Mouse (Mus musculus) ovary, postnatal 14 days (tissue): ENCODE measurements around the gene Zbtb38.

ENCODE experiments used
- DNase-seq: peaks from one replicate; pipeline ENCODE4 v3.0.0; 2022; ENCODE audit warnings: low spot score

Gene Zbtb38

GRCm38 (mm10) chr9:96731039-96731895, 21.4 kb downstream of the Zbtb38 start:
- no peak for DNase-seq

GRCm38 (mm10) chr9:96730311-96730625, 22.4 kb downstream of the Zbtb38 start:
- no peak for DNase-seq

GRCm38 (mm10) chr9:96729537-96730310, 22.9 kb downstream of the Zbtb38 start:
- DNase-seq: no peak

- DNase-seq: no peak
Observed at GRCm38 (mm10) chr9:96728338-96729162, 24.1 kb downstream of the Zbtb38 start.

GRCm38 (mm10) chr9:96727688-96728087, 24.9 kb downstream of the Zbtb38 start:
- DNase-seq: no peak

- DNase-seq: no peak
Observed at GRCm38 (mm10) chr9:96726336-96727131, 26.1 kb downstream of the Zbtb38 start.

GRCm38 (mm10) chr9:96725582-96726320, 26.9 kb downstream of the Zbtb38 start:
- no peak for DNase-seq

GRCm38 (mm10) chr9:96723650-96724049, 29.0 kb downstream of the Zbtb38 start:
- no peak for DNase-seq

- no peak for DNase-seq
Observed at GRCm38 (mm10) chr9:96721163-96721799, 31.4 kb downstream of the Zbtb38 start.

- DNase-seq: no peak
Observed at GRCm38 (mm10) chr9:96720510-96721162, 32.0 kb downstream of the Zbtb38 start.

- DNase-seq: peak; percentile 60
Observed at GRCm38 (mm10) chr9:96719408-96720158, 33.0 kb downstream of the Zbtb38 start.

- no peak for DNase-seq
Observed at GRCm38 (mm10) chr9:96718888-96719287, 33.7 kb downstream of the Zbtb38 start.

- DNase-seq: no peak
Observed at GRCm38 (mm10) chr9:96718402-96718798, 34.2 kb downstream of the Zbtb38 start.

GRCm38 (mm10) chr9:96717698-96718401, 34.8 kb downstream of the Zbtb38 start:
- DNase-seq: no peak

GRCm38 (mm10) chr9:96716735-96717444, 35.7 kb downstream of the Zbtb38 start:
- DNase-seq: no peak

- no peak for DNase-seq
Observed at GRCm38 (mm10) chr9:96716136-96716535, 36.5 kb downstream of the Zbtb38 start.

GRCm38 (mm10) chr9:96715171-96715570, 37.5 kb downstream of the Zbtb38 start:
- DNase-seq: no peak
